Comparison of ENCODE assay signal across 25 mouse cellular contexts in genomic region chrX:155202406-155203305, GRCm38 (mm10). TPM values are rescaled to one million over a fixed set of nuclear protein-coding genes. Genes with fewer than 3 reads are reported as not detected.
DNase-seq lines count a peak whose midpoint lies in the region; ATAC-seq and TF ChIP-seq lines count a peak whose summit lies in the region.
"Had no signal": no experiment of that assay in that cellular context is flagged by ENCODE, and none has a peak within 500 bp of the region (broad histone marks: within the 10 kb centered on the region; RNA-seq: fewer than 3 reads in every experiment).

No protein-coding gene starts in this region.

- TF ChIP-seq POLR2A in MEL (IDR thresholded peaks at IDR 0.05; ENCODE audit: control insufficient read depth in 1 of 2, insufficient read depth in 1 of 2, low read depth in 1 of 2, low read length in 2 of 2, poor library complexity in 1 of 2), result no peak
- no peak for TF ChIP-seq POLR2A in embryonic fibroblast, embryonic 13.5 days (IDR thresholded peaks at IDR 0.05; ENCODE audit: low read depth, low read length)

- DNase-seq in embryonic facial prominence, embryonic 14.5 days (ENCODE audit: low spot score), result peak; percentile 41
- no peak for DNase-seq in embryonic facial prominence, embryonic 10.5 days (ENCODE audit: low spot score)
- no peak for DNase-seq in MEL (ENCODE audit: low read depth, low spot score)
- no peak for DNase-seq in retina, embryonic 14.5 days (ENCODE audit: low spot score)
- no peak for DNase-seq in frontal cortex, adult 2 months (ENCODE audit: extremely low spot score in 1 of 2, low spot score in 1 of 2)
- DNase-seq in gastrocnemius, postnatal 25 days, result no peak
- DNase-seq: adrenal gland, postnatal 10 days; cerebellum, adult 11 months; cerebellum, adult 9-10 months; gastrocnemius, postnatal 14 days; heart, postnatal 36 days; kidney, adult 18-20 months; kidney, postnatal 10 days; lung, embryonic 14.5 days; lung, postnatal 14 days had no signal

- ATAC-seq in embryonic facial prominence, embryonic 14.5 days (ENCODE audit: low read depth), result peak; percentile 65; the same call in 1 of the 2 replicates
- ATAC-seq in megakaryocyte progenitor cell, adult 5-6 weeks (replicated peaks; ENCODE audit: poor library complexity), result peak; percentile 65
- ATAC-seq: forebrain, embryonic 13.5 days; hindbrain, postnatal 0 days had no signal

- no peak overlapping the region for H3K4me3 ChIP-seq in embryonic facial prominence, embryonic 14.5 days (ENCODE audit: low read depth, low read length)
- H3K4me3 ChIP-seq in embryonic facial prominence, embryonic 10.5 days, result no peak overlapping the region
- H3K4me3 ChIP-seq in MEL (ENCODE audit: control insufficient read depth in 1 of 2, insufficient read depth in 1 of 2, low read depth in 2 of 2, low read length in 2 of 2), result no peak overlapping the region
- no peak overlapping the region for H3K4me3 ChIP-seq in embryonic fibroblast, embryonic 13.5 days (ENCODE audit: insufficient read depth, low read length)
- H3K4me3 ChIP-seq: embryonic facial prominence, embryonic 15.5 days; forebrain, embryonic 13.5 days; hindbrain, embryonic 12.5 days; liver, embryonic 15.5 days; midbrain, embryonic 12.5 days; neural tube, embryonic 13.5 days had no signal

- H3K4me2 ChIP-seq in embryonic facial prominence, embryonic 14.5 days (ENCODE audit: low read depth, low read length), result no peak overlapping the region
- H3K4me2 ChIP-seq: embryonic facial prominence, embryonic 15.5 days; forebrain, embryonic 13.5 days; heart, embryonic 11.5 days; hindbrain, embryonic 12.5 days; liver, embryonic 15.5 days; lung, embryonic 14.5 days; midbrain, embryonic 12.5 days; neural tube, embryonic 13.5 days had no signal

- no peak overlapping the region for H3K9ac ChIP-seq in embryonic facial prominence, embryonic 14.5 days (ENCODE audit: low read depth, low read length)
- no peak overlapping the region for H3K9ac ChIP-seq in MEL (ENCODE audit: control insufficient read depth, low read depth, low read length, poor library complexity, severe bottlenecking)
- H3K9ac ChIP-seq: embryonic facial prominence, embryonic 15.5 days; forebrain, embryonic 13.5 days; hindbrain, embryonic 12.5 days; liver, embryonic 15.5 days; lung, embryonic 14.5 days; midbrain, embryonic 12.5 days; neural tube, embryonic 13.5 days had no signal

- 37% methylated on average over 2 of the region's 2 CpGs for WGBS in embryonic facial prominence, embryonic 14.5 days
- 61% methylated on average over 2 of the region's 2 CpGs for WGBS in embryonic facial prominence, embryonic 10.5 days

- no peaks in the 10 kb centered on the region for H3K36me3 ChIP-seq in embryonic facial prominence, embryonic 14.5 days (ENCODE audit: control insufficient read depth, insufficient read depth, low read length)
- no peaks in the 10 kb centered on the region for H3K36me3 ChIP-seq in embryonic facial prominence, embryonic 10.5 days (replicated peaks)
- H3K36me3 ChIP-seq in MEL (ENCODE audit: control insufficient read depth in 1 of 2, insufficient read depth in 2 of 2, low read length in 2 of 2), result no peaks in the 10 kb centered on the region
- H3K36me3 ChIP-seq: embryonic facial prominence, embryonic 15.5 days; hindbrain, embryonic 12.5 days; liver, embryonic 15.5 days; midbrain, embryonic 12.5 days; neural tube, embryonic 13.5 days had no signal

- H3K79me2 ChIP-seq in MEL (ENCODE audit: control insufficient read depth, insufficient read depth, low read length, poor library complexity), result no peaks in the 10 kb centered on the region

- H3K4me1 ChIP-seq in embryonic facial prominence, embryonic 14.5 days (ENCODE audit: control insufficient read depth, insufficient read depth, low read length), result no peaks in the 10 kb centered on the region
- H3K4me1 ChIP-seq in embryonic facial prominence, embryonic 10.5 days, result no peaks in the 10 kb centered on the region
- no peaks in the 10 kb centered on the region; a peak in 1 of 4 replicates for H3K4me1 ChIP-seq in MEL (ENCODE audit: control insufficient read depth in 1 of 2, insufficient read depth in 2 of 2, low read length in 2 of 2)
- H3K4me1 ChIP-seq in embryonic fibroblast, embryonic 13.5 days (ENCODE audit: control insufficient read depth, insufficient read depth, low read length), result no peaks in the 10 kb centered on the region
- H3K4me1 ChIP-seq: forebrain, embryonic 13.5 days; hindbrain, embryonic 12.5 days; liver, embryonic 15.5 days; midbrain, embryonic 12.5 days; neural tube, embryonic 13.5 days had no signal

- peak in 1 of 2 experiments; percentile 35; a peak in 1 of 4 replicates for TF ChIP-seq EP300 in MEL (IDR thresholded peaks at IDR 0.05; ENCODE audit: low read depth in 1 of 2, low read length in 2 of 2)

- H3K9me3 ChIP-seq in embryonic facial prominence, embryonic 14.5 days (ENCODE audit: control insufficient read depth, low read length), result no peaks in the 10 kb centered on the region
- H3K9me3 ChIP-seq in embryonic facial prominence, embryonic 10.5 days, result no peaks in the 10 kb centered on the region
- H3K9me3 ChIP-seq in MEL (replicated peaks; ENCODE audit: insufficient read depth, low read length), result no peaks in the 10 kb centered on the region
- H3K9me3 ChIP-seq: embryonic facial prominence, embryonic 15.5 days; forebrain, embryonic 13.5 days; hindbrain, embryonic 12.5 days; liver, embryonic 15.5 days; midbrain, embryonic 12.5 days; neural tube, embryonic 13.5 days had no signal

- no peak overlapping the region for H3K27ac ChIP-seq in embryonic facial prominence, embryonic 14.5 days (replicated peaks; ENCODE audit: low read depth, low read length)
- H3K27ac ChIP-seq in embryonic facial prominence, embryonic 10.5 days (replicated peaks), result no peak overlapping the region
- peak overlapping the region; percentile 39; the same call in 1 of the 2 replicates for H3K27ac ChIP-seq in MEL (ENCODE audit: control insufficient read depth, low read depth, low read length)
- H3K27ac ChIP-seq in embryonic fibroblast, embryonic 13.5 days (ENCODE audit: insufficient read depth, low read length), result peak overlapping the region; percentile 68
- H3K27ac ChIP-seq: embryonic facial prominence, embryonic 15.5 days; forebrain, embryonic 13.5 days; hindbrain, embryonic 12.5 days; hindbrain, postnatal 0 days; liver, embryonic 15.5 days; midbrain, embryonic 12.5 days; neural tube, embryonic 13.5 days had no signal

- no peak for TF ChIP-seq RAD21 in MEL (IDR thresholded peaks at IDR 0.05; ENCODE audit: low read depth, low read length)

- no peak for TF ChIP-seq CTCF in MEL (IDR thresholded peaks at IDR 0.05 in 2 of 3, conservative IDR thresholded peaks at IDR 0.05 in 1 of 3; ENCODE audit: control insufficient read depth in 1 of 3, insufficient read depth in 1 of 3, low read depth in 2 of 3, low read length in 3 of 3, poor library complexity in 1 of 3, severe bottlenecking in 1 of 3)
- no peak for TF ChIP-seq CTCF in embryonic fibroblast, embryonic 13.5 days (IDR thresholded peaks at IDR 0.05; ENCODE audit: borderline replicate concordance, insufficient read depth, low read length)

- no peaks in the 10 kb centered on the region for H3K27me3 ChIP-seq in embryonic facial prominence, embryonic 14.5 days (replicated peaks; ENCODE audit: control insufficient read depth, insufficient read depth, low read length)
- H3K27me3 ChIP-seq in embryonic facial prominence, embryonic 10.5 days (replicated peaks; ENCODE audit: low read depth, poor library complexity, severe bottlenecking), result no peaks in the 10 kb centered on the region; the same call in 1 of the 2 replicates
- no peaks in the 10 kb centered on the region; a peak in 1 of 4 replicates for H3K27me3 ChIP-seq in MEL (ENCODE audit: control insufficient read depth in 1 of 2, insufficient read depth in 2 of 2, low read length in 2 of 2)
- H3K27me3 ChIP-seq: embryonic facial prominence, embryonic 15.5 days; forebrain, embryonic 13.5 days; hindbrain, embryonic 12.5 days; liver, embryonic 15.5 days; midbrain, embryonic 12.5 days; neural tube, embryonic 13.5 days had no signal

TF ChIP-seq in MEL, 35 proteins besides CTCF, POLR2A, EP300 and RAD21:
- TF ChIP-seq ETS1 (IDR thresholded peaks at IDR 0.05; ENCODE audit: low read depth, low read length) (peak; percentile 66; the same call in 1 of the 2 replicates), UBTF (IDR thresholded peaks at IDR 0.05; ENCODE audit: borderline replicate concordance, insufficient read depth, low read depth, low read length) (no peak), MXI1 (IDR thresholded peaks at IDR 0.05; ENCODE audit: low read depth, low read length) (no peak), TCF12 (IDR thresholded peaks at IDR 0.05; ENCODE audit: low read depth, low read length) (peak; percentile 5; the same call in 1 of the 2 replicates), USF1 (IDR thresholded peaks at IDR 0.05; ENCODE audit: low read depth, low read length) (peak; percentile 19; the same call in 1 of the 2 replicates)

RNA-seq across cellular contexts. Expression of gene Sat1, which starts 13.6 kb away (rescaled TPM):
- 148 TPM in 2 replicates for polyA plus RNA-seq in embryonic facial prominence, embryonic 14.5 days (2014; fragmentation: Nextera tagmentation; extraction: Ambion mirVana)
- 75.6 and 82.2 TPM in 2 replicates for polyA plus RNA-seq in embryonic facial prominence, embryonic 10.5 days (2016; fragmentation: Nextera tagmentation; extraction: Ambion mirVana)
- total RNA-seq in MEL (2012; rRNA removed), result 70.8 and 74.3 TPM in 2 replicates
- 100 to 1,000 TPM in 1 of 2 experiments, 10 to 100 TPM in 1; 73.7 to 167 TPM for polyA plus RNA-seq in MEL (2012; ENCODE audit: insufficient read depth in 1 of 2, insufficient read length in 2 of 2, low read depth in 1 of 2, low replicate concordance in 2 of 2, missing spikeins in 1 of 2)
- 113 and 160 TPM in 2 replicates for polyA plus RNA-seq in embryonic fibroblast, embryonic 13.5 days (2011; ENCODE audit: insufficient read length, low read depth, missing spikeins)
- total RNA-seq in megakaryocyte progenitor cell, adult 5-6 weeks (2015), result 196 and 241 TPM in 2 replicates
- 213 and 249 TPM in 2 replicates for total RNA-seq in megakaryocyte progenitor cell, adult 5-6 weeks (2017)
- 99.6 and 107 TPM in 2 replicates for polyA plus RNA-seq in frontal cortex, adult 2 months (2012; rRNA removed)
- total RNA-seq in gastrocnemius, postnatal 25 days (2021), result 10 to 100 TPM; 24.1 to 29.2 TPM

RNA-seq across cellular contexts. Expression of gene Acot9, which starts 59.6 kb away (rescaled TPM):
- polyA plus RNA-seq in embryonic facial prominence, embryonic 14.5 days (2014; fragmentation: Nextera tagmentation; extraction: Ambion mirVana), result 52.2 and 55.1 TPM in 2 replicates
- 17.1 and 18.7 TPM in 2 replicates for polyA plus RNA-seq in embryonic facial prominence, embryonic 10.5 days (2016; fragmentation: Nextera tagmentation; extraction: Ambion mirVana)
- total RNA-seq in MEL (2012; rRNA removed), result 56.3 and 61.2 TPM in 2 replicates
- polyA plus RNA-seq in MEL (2012; ENCODE audit: insufficient read depth in 1 of 2, insufficient read length in 2 of 2, low read depth in 1 of 2, low replicate concordance in 2 of 2, missing spikeins in 1 of 2), result 10 to 100 TPM in 1 of 2 experiments, not detected in 1; 52.6 TPM
- 75.8 and 90.0 TPM in 2 replicates for polyA plus RNA-seq in embryonic fibroblast, embryonic 13.5 days (2011; ENCODE audit: insufficient read length, low read depth, missing spikeins)
- total RNA-seq in megakaryocyte progenitor cell, adult 5-6 weeks (2015), result 77.3 and 77.9 TPM in 2 replicates
- total RNA-seq in megakaryocyte progenitor cell, adult 5-6 weeks (2017), result 64.3 and 72.8 TPM in 2 replicates
- polyA plus RNA-seq in frontal cortex, adult 2 months (2012; rRNA removed), result 12.6 and 15.7 TPM in 2 replicates
- 10 to 100 TPM; 23.1 to 27.8 TPM for total RNA-seq in gastrocnemius, postnatal 25 days (2021)

Comparison
In these comparisons a context has a peak if more than half of its experiments do, and no peak if none do; other contexts are left out.
1. H3K27ac ChIP-seq: peak in MEL (single experiment) and embryonic fibroblast, embryonic 13.5 days (single experiment); none in embryonic facial prominence, embryonic 14.5 days (single experiment) and embryonic facial prominence, embryonic 10.5 days (single experiment).